Mouse (Mus musculus): ENCODE results near the gene Efcab2. TPM values are rescaled to one million over a fixed set of nuclear protein-coding genes. Genes with fewer than 3 reads are reported as not detected.

The Efcab2 gene
- polyA plus RNA-seq, 1 experiment from 2014 or later: 6.0 TPM

- no peak overlapping the region for H3K27ac ChIP-seq (ENCODE audit: low read depth, low read length)
- no peak overlapping the region for H3K4me3 ChIP-seq (ENCODE audit: low read length)
- peaks cover 10% of the 10 kb centered on the region; the same call in 1 of the 2 replicates for H3K4me1 ChIP-seq (ENCODE audit: control insufficient read depth, insufficient read depth, low read length)
- no peak overlapping the region for H3K4me2 ChIP-seq (replicated peaks; ENCODE audit: low read depth, low read length)
- WGBS: 89% methylated on average over 4 of the region's 4 CpGs
- no peaks in the 10 kb centered on the region for H3K27me3 ChIP-seq (ENCODE audit: control insufficient read depth, insufficient read depth, low read length)
- H3K36me3 ChIP-seq (ENCODE audit: control insufficient read depth, insufficient read depth, low read length): no peaks in the 10 kb centered on the region
- no peak overlapping the region for H3K9ac ChIP-seq (ENCODE audit: low read depth, low read length)
- no peaks in the 10 kb centered on the region for H3K9me3 ChIP-seq (ENCODE audit: control insufficient read depth, low read length)
- ATAC-seq (ENCODE audit: low FRiP score, low TSS enrichment): no peak
Measured at GRCm38 (mm10) chr1:178372681-178373080, 33.2 kb upstream of the Efcab2 start.

- Histone ChIP-seq H3K4me1 (ENCODE audit: control insufficient read depth, insufficient read depth, low read length) (no peaks in the 10 kb centered on the region), H3K9me3 (ENCODE audit: control insufficient read depth, low read length) (no peaks in the 10 kb centered on the region), H3K27me3 (ENCODE audit: control insufficient read depth, insufficient read depth, low read length) (no peaks in the 10 kb centered on the region), H3K36me3 (ENCODE audit: control insufficient read depth, insufficient read depth, low read length) (no peaks in the 10 kb centered on the region), H3K4me3 (ENCODE audit: low read length) (no peak overlapping the region), H3K27ac (ENCODE audit: low read depth, low read length) (no peak overlapping the region), H3K9ac (ENCODE audit: low read depth, low read length) (no peak overlapping the region), H3K4me2 (replicated peaks; ENCODE audit: low read depth, low read length) (no peak overlapping the region)
- no peak for ATAC-seq (ENCODE audit: low FRiP score, low TSS enrichment)
Measured at GRCm38 (mm10) chr1:178375381-178375780, 30.5 kb upstream of the Efcab2 start.

GRCm38 (mm10) chr1:178376061-178376460 is 29.8 kb upstream of the Efcab2 start:
- H3K4me3 ChIP-seq (ENCODE audit: low read length): no peak overlapping the region
- no peaks in the 10 kb centered on the region for H3K4me1 ChIP-seq (ENCODE audit: control insufficient read depth, insufficient read depth, low read length)
- no peaks in the 10 kb centered on the region for H3K36me3 ChIP-seq (ENCODE audit: control insufficient read depth, insufficient read depth, low read length)
- WGBS: 85% methylated on average over 2 of the region's 2 CpGs
- H3K27ac ChIP-seq (ENCODE audit: low read depth, low read length): no peak overlapping the region
- H3K27me3 ChIP-seq (ENCODE audit: control insufficient read depth, insufficient read depth, low read length): no peaks in the 10 kb centered on the region
- no peaks in the 10 kb centered on the region for H3K9me3 ChIP-seq (ENCODE audit: control insufficient read depth, low read length)
- ATAC-seq (ENCODE audit: low FRiP score, low TSS enrichment): no peak
- no peak overlapping the region for H3K4me2 ChIP-seq (replicated peaks; ENCODE audit: low read depth, low read length)
- H3K9ac ChIP-seq (ENCODE audit: low read depth, low read length): no peak overlapping the region

- H3K9me3 ChIP-seq (ENCODE audit: control insufficient read depth, low read length): no peaks in the 10 kb centered on the region
- H3K27ac ChIP-seq (ENCODE audit: low read depth, low read length): no peak overlapping the region
- no peak overlapping the region for H3K9ac ChIP-seq (ENCODE audit: low read depth, low read length)
- no peak for ATAC-seq (ENCODE audit: low FRiP score, low TSS enrichment)
- H3K4me2 ChIP-seq (replicated peaks; ENCODE audit: low read depth, low read length): no peak overlapping the region
- no peaks in the 10 kb centered on the region for H3K4me1 ChIP-seq (ENCODE audit: control insufficient read depth, insufficient read depth, low read length)
- H3K36me3 ChIP-seq (ENCODE audit: control insufficient read depth, insufficient read depth, low read length): no peaks in the 10 kb centered on the region
- H3K27me3 ChIP-seq (ENCODE audit: control insufficient read depth, insufficient read depth, low read length): no peaks in the 10 kb centered on the region
- no peak overlapping the region for H3K4me3 ChIP-seq (ENCODE audit: low read length)
- 57% methylated on average over 2 of the region's 2 CpGs for WGBS
Measured at GRCm38 (mm10) chr1:178376907-178377306, 29.0 kb upstream of the Efcab2 start.

GRCm38 (mm10) chr1:178378115-178378514 is 27.8 kb upstream of the Efcab2 start:
- no peak overlapping the region for H3K4me2 ChIP-seq (replicated peaks; ENCODE audit: low read depth, low read length)
- no peaks in the 10 kb centered on the region for H3K27me3 ChIP-seq (ENCODE audit: control insufficient read depth, insufficient read depth, low read length)
- no peaks in the 10 kb centered on the region for H3K9me3 ChIP-seq (ENCODE audit: control insufficient read depth, low read length)
- 84% methylated on average over 3 of the region's 3 CpGs for WGBS
- H3K4me3 ChIP-seq (ENCODE audit: low read length): no peak overlapping the region
- H3K9ac ChIP-seq (ENCODE audit: low read depth, low read length): no peak overlapping the region
- H3K36me3 ChIP-seq (ENCODE audit: control insufficient read depth, insufficient read depth, low read length): no peaks in the 10 kb centered on the region
- no peak overlapping the region for H3K27ac ChIP-seq (ENCODE audit: low read depth, low read length)
- no peaks in the 10 kb centered on the region for H3K4me1 ChIP-seq (ENCODE audit: control insufficient read depth, insufficient read depth, low read length)
- ATAC-seq (ENCODE audit: low FRiP score, low TSS enrichment): no peak

- Histone ChIP-seq H3K4me2 (replicated peaks; ENCODE audit: low read depth, low read length) (no peak overlapping the region), H3K9me3 (ENCODE audit: control insufficient read depth, low read length) (no peaks in the 10 kb centered on the region), H3K9ac (ENCODE audit: low read depth, low read length) (no peak overlapping the region), H3K27me3 (ENCODE audit: control insufficient read depth, insufficient read depth, low read length) (no peaks in the 10 kb centered on the region), H3K4me1 (ENCODE audit: control insufficient read depth, insufficient read depth, low read length) (no peaks in the 10 kb centered on the region), H3K27ac (ENCODE audit: low read depth, low read length) (no peak overlapping the region), H3K4me3 (ENCODE audit: low read length) (no peak overlapping the region), H3K36me3 (ENCODE audit: control insufficient read depth, insufficient read depth, low read length) (no peaks in the 10 kb centered on the region)
- ATAC-seq (ENCODE audit: low FRiP score, low TSS enrichment): no peak
- 91% methylated on average over 1 of the region's 1 CpGs for WGBS
Measured at GRCm38 (mm10) chr1:178379224-178379623, 26.7 kb upstream of the Efcab2 start.

- Histone ChIP-seq H3K4me3 (ENCODE audit: low read length) (no peak overlapping the region), H3K27me3 (ENCODE audit: control insufficient read depth, insufficient read depth, low read length) (no peaks in the 10 kb centered on the region), H3K36me3 (ENCODE audit: control insufficient read depth, insufficient read depth, low read length) (no peaks in the 10 kb centered on the region), H3K4me1 (ENCODE audit: control insufficient read depth, insufficient read depth, low read length) (no peaks in the 10 kb centered on the region), H3K9ac (ENCODE audit: low read depth, low read length) (no peak overlapping the region), H3K27ac (ENCODE audit: low read depth, low read length) (no peak overlapping the region), H3K9me3 (ENCODE audit: control insufficient read depth, low read length) (no peaks in the 10 kb centered on the region), H3K4me2 (replicated peaks; ENCODE audit: low read depth, low read length) (no peak overlapping the region)
- no peak for ATAC-seq (ENCODE audit: low FRiP score, low TSS enrichment)
Measured at GRCm38 (mm10) chr1:178382165-178382564, 23.7 kb upstream of the Efcab2 start.

GRCm38 (mm10) chr1:178388802-178389201 is 17.1 kb upstream of the Efcab2 start:
- no peaks in the 10 kb centered on the region for H3K36me3 ChIP-seq (ENCODE audit: control insufficient read depth, insufficient read depth, low read length)
- H3K9ac ChIP-seq (ENCODE audit: low read depth, low read length): no peak overlapping the region
- no peaks in the 10 kb centered on the region for H3K27me3 ChIP-seq (ENCODE audit: control insufficient read depth, insufficient read depth, low read length)
- no peaks in the 10 kb centered on the region for H3K9me3 ChIP-seq (ENCODE audit: control insufficient read depth, low read length)
- no peaks in the 10 kb centered on the region for H3K4me1 ChIP-seq (ENCODE audit: control insufficient read depth, insufficient read depth, low read length)
- H3K4me2 ChIP-seq (replicated peaks; ENCODE audit: low read depth, low read length): no peak overlapping the region
- WGBS: 66% methylated on average over 4 of the region's 4 CpGs
- no peak for ATAC-seq (ENCODE audit: low FRiP score, low TSS enrichment)
- H3K4me3 ChIP-seq (ENCODE audit: low read length): no peak overlapping the region
- no peak overlapping the region for H3K27ac ChIP-seq (ENCODE audit: low read depth, low read length)

- Histone ChIP-seq H3K4me3 (ENCODE audit: low read length) (no peak overlapping the region), H3K27me3 (ENCODE audit: control insufficient read depth, insufficient read depth, low read length) (no peaks in the 10 kb centered on the region), H3K27ac (ENCODE audit: low read depth, low read length) (no peak overlapping the region), H3K4me1 (ENCODE audit: control insufficient read depth, insufficient read depth, low read length) (no peaks in the 10 kb centered on the region), H3K36me3 (ENCODE audit: control insufficient read depth, insufficient read depth, low read length) (no peaks in the 10 kb centered on the region), H3K4me2 (replicated peaks; ENCODE audit: low read depth, low read length) (no peak overlapping the region), H3K9me3 (ENCODE audit: control insufficient read depth, low read length) (no peaks in the 10 kb centered on the region), H3K9ac (ENCODE audit: low read depth, low read length) (no peak overlapping the region)
- ATAC-seq (ENCODE audit: low FRiP score, low TSS enrichment): no peak
- 71% methylated on average over 2 of the region's 2 CpGs for WGBS
Measured at GRCm38 (mm10) chr1:178389401-178389800, 16.5 kb upstream of the Efcab2 start.

- H3K4me2 ChIP-seq (replicated peaks; ENCODE audit: low read depth, low read length): no peak overlapping the region
- no peaks in the 10 kb centered on the region for H3K27me3 ChIP-seq (ENCODE audit: control insufficient read depth, insufficient read depth, low read length)
- H3K27ac ChIP-seq (ENCODE audit: low read depth, low read length): no peak overlapping the region
- no peak overlapping the region for H3K4me3 ChIP-seq (ENCODE audit: low read length)
- no peaks in the 10 kb centered on the region for H3K9me3 ChIP-seq (ENCODE audit: control insufficient read depth, low read length)
- no peak overlapping the region for H3K9ac ChIP-seq (ENCODE audit: low read depth, low read length)
- H3K36me3 ChIP-seq (ENCODE audit: control insufficient read depth, insufficient read depth, low read length): no peaks in the 10 kb centered on the region
- no peak for ATAC-seq (ENCODE audit: low FRiP score, low TSS enrichment)
- WGBS: 77% methylated on average over 5 of the region's 5 CpGs
- H3K4me1 ChIP-seq (ENCODE audit: control insufficient read depth, insufficient read depth, low read length): no peaks in the 10 kb centered on the region
Measured at GRCm38 (mm10) chr1:178392970-178393369, 12.9 kb upstream of the Efcab2 start.

Measured in kidney, embryonic 14.5 days (tissue).